Mouse (Mus musculus): Measurements from ENCODE around the gene Gm4792. TPM values are rescaled to one million over a fixed set of nuclear protein-coding genes. Genes with fewer than 3 reads are reported as not detected.

The Gm4792 gene
- total RNA-seq (2021): not detected

DNA sequence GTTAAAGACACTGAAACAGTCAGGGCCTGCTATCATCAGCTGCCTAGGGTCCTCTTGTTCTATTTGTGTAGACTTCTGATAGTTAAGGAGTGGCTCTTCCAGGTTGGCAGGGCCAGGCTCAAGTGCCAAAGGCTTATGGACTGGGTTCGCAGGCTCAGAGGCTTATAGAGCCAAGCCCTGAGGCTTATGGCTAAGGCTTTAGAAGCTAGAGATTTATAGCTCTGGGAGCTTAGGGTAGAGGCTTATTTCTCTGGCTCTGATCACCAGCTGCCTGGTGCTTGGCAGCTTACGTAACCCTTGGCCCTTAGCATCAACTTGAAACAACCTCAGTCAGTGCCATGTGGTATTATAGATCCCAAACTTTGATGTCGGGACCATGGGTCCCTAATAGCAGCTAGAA lies at the start of gene Gm4792:
Gm4792 (minus strand) TSS at position 233 of the 400 bp plus-strand sequence.
- no peak for DNase-seq

DNA sequence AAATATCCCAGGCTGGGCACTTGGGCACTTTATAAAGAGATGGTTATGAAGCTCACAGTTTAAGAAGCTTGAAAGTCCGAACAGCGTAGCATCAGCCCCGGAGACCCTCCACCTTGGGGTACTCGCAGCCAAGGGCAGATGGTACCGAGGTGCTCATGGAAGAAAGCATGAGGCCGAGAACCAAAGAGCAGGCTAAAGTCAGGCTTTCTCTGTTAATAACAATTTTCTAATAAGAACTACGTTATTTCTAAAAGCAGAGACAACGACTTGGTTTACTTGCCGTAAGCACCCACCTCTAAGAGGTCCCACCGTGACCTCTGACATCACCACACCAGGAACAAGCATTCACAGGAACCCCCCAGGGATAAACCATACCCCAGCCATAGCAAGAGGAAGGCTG lies 49.5 kb upstream of the Gm4792 start:
- DNase-seq: no peak

DNA sequence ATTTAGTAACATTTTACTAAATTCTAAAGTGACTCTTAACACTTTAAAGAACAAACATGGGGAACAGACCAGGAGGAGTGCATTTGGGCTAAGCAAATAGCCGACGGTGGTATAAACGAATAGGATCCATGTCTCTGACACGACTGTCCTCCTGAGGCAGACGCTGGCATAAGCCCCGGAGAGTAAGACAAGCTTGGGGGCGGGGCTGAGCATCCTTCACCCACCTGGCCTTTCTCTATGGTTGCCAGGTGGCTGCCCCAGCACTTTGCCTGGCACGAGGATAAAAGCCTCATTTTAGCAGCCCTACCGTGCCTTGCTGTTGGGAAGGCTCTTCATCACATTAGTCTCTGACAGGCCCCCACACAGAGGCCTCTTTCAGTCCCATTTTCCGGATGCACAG lies 48.8 kb upstream of the Gm4792 start:
- no peak for DNase-seq

DNA sequence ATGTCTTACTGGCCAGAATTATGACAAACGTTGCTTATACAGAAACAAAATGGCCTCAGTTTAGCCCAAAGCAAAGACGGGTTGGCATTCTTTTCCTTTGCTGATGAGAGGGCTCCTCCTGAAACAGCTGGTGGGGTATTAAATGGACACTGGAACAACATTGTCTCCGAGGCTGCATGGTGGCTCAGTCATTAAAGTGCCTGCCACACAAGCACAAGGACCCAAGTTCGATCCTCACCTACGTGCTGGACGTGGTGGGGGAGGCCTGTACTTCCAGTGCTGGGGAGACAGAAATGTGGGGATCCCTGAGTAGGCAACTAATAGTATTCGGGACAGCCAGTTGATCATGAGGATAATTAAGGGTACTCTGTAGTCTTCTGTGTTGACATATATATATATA lies 48.1 kb upstream of the Gm4792 start:
- DNase-seq: no peak

DNA sequence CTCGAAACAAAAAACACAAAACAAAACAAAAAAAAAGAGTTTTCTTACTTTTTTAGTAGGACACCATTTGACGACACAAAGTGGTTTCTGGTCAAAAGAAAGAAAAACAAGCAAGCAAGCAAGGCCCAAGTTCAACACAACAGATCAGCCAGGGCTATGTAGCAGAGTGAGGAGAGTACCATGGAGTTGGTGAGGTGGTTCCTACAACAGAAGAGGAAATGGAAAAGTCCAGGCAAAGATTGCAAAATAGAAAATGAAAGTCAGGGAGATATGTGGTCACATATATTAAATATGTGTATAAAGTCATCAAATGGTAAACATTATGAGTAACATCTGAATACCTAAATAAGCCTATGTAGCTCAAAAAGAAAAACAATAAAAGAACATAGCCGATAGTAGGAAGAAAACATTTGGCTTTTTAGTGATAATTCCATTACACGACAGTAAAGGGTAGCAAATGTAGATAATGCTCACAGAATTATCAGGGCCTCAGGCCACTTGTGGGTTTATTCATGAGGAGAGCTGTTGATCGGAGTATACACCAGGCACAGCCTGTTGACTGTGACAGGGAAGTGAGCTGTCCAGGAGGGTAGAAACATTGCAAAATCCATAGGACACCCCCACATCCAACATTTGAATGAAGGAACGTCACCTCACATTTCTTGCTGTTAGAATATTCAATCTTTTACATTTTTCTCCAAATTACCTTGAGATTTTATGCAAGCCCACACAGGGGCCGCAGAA lies 47.2 kb upstream of the Gm4792 start:
- no peak for DNase-seq

DNA sequence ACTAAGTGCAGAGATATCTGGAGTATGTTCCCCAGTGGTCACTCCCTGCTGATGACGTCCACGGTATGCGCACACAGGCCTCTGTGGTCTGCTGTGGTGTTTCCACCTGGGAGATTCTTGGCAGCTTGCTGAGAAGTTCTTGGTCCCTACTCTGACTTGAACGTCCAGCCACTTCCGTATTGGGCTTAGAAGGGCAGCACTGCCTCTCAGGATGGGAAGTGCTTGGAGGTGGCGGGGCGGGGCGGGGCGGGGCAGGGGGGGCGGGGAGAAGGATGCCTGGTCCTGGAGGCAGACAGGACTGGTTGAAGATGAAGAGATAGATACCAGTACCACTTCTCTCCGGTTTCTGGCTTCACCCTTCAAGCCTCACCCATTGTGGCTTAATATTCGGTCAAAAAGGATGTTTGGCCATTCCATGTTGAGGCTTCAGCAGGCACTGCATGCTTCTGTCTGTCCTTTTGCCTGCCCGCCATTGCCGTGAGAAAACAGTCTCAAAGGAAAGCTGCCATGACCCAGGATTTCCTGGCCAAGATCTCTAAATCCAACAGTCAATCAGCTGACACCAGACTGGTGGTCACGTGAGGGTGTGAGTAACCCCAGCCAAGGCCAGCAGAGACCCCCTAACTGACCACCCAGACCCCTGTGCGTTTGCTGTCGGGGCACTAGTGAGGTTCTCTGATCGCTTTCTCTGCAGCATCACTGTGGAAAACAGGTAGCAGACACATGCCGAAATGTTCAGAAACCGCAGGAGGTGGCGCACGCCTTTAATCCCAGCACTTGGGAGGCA lies 46.3 kb upstream of the Gm4792 start:
- no peak for DNase-seq

DNA sequence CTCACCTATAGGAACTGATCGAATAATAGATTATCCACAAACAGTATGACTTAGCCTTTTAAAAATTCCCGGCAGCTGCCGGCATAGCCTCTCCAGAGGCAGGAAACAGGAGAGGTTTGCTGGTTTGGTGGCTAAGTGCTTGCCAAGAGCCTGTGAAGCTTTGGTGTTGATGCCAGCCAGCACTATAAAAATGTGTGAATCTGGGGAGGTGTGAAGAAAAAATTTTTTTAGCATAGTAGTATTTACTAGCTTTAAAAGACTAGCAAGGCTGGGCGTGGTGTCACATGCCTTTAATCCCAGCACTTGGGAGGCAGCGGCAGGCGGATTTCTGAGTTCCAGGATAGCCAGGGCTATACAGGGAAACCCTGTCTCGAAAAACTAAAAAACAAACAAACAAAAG lies 45.1 kb upstream of the Gm4792 start:
- DNase-seq: no peak

DNA sequence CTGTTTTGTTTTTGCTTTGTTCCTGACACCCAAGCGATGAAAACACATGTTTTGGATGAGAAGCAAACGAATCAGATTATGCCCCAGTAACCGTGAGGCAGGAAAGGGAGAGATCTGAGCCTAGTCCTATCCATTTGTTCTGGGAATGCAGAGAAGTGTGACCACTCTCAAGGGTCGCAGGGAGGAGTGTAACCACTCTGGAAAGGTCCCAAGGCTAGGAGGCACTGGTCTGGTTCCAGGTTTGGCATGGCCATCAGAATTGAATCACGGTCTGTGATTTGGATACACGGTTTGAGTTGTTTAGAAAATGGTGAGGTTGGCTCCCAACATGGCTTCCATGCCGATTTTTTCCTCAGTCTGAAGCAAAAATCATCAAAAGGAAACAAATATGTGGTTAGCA lies 43.8 kb upstream of the Gm4792 start:
- DNase-seq: no peak

DNA sequence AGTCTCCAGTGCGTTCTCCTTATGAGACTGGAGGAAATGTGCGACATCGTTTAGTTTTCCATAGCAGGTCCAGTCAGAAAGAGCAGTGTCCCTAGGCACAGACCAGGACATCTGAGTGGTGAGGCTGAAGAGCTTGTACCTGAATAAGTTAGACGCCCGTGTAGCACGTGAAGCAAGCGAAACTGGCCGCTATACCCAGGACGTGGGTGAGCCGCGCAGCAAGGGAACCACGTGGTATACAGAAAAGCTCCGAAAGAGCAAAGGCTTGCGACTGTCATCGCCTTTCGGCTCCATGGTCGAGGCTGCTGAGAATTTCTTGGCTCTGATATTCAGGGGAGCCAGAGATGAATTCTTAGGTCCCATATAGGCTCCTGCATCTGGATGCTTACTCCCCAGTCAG lies 43.0 kb upstream of the Gm4792 start:
- no peak for DNase-seq

DNA sequence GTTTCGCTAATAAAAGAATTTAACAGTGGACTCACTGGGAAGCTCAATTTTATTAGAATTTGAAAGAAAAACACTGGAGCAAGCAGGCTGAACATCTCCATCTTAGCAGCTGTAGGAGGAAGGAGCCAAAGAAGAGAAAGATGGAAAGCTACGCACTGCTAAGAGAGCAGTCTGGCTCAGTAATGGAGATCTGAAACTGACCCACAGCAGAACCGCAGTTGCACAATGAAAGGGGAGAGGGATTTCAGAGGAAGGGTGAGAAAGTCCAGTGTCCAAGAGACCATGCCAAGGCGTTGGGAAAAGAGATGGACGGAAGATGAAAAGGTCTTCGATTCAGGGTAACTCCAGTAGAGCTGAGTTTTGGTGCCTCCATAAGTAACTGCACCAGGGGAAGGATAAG lies 37.6 kb upstream of the Gm4792 start:
- no peak for DNase-seq

DNA sequence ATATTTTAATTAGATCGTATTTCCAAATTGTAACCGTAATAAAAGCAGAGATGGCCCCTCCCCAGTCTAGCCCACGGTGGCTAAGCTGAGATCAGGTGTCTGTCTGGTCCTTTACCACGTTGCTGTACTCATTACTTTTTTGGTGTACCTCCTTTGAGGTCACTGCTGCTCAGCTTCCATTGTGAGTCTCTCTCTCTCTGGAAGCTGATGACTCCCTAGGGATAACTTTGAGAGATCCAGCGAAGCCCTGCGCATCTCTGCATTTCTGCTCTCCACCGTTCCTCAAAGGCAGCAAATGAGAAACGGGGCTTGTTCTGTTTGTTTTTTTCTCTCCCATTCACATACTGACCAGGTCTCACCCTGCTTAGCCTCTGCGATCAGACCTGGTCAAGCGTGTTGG lies 36.5 kb upstream of the Gm4792 start:
- DNase-seq: no peak

DNA sequence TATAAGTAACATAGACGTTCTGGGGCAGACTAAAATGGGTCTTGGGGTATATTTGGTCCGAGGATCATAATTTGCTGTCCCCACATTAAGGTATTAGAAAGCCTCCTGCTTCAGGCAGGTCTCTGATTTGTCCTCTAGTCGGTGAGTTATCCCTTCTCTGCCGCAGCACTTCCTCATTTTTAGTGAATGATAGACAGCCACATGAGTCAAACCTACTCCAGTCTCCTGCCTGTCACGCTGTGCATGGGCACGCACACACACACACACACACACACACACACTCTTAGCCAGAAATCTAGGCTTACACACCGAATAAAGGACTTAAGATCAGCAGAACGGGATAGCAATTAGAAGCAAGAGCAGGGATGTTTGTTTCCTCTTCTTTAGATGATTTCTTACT lies 34.8 kb upstream of the Gm4792 start:
- no peak for DNase-seq

DNA sequence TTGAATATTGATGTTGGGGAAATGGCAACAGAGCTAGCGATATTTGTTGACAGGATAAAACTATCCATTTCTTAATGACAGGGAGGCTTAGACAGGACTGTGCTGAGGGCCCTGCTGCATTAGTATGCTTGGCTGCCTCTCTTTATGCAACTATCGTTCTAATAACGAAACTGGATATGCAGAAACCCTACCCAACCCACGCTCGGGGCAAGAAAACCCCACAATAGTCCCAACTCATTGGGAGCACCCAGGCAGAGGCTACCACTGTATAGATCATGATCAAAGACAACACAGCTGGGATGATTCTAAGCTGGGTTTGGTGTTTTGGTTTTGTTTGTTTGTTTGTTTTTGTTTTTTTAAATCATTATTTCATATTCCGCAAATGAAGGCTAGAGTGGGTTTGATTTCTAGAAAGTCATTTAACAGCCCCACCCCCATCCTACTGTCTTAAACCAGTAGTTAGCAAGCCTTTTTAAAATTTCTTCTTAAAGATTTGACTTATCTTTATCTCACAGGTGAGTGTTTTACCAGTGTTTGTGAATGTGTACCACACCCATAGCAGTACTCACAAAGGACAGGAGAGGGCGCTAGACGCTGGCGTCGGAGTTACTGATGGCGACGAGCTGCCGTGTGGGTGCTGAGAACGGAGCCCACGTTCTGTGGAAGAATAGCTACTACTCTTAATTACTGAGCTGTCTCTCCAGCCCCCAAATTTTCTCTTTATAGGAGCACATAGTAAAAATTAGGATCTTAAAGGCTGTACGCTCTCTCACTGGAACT lies 34.0 kb upstream of the Gm4792 start:
- no peak for DNase-seq

DNA sequence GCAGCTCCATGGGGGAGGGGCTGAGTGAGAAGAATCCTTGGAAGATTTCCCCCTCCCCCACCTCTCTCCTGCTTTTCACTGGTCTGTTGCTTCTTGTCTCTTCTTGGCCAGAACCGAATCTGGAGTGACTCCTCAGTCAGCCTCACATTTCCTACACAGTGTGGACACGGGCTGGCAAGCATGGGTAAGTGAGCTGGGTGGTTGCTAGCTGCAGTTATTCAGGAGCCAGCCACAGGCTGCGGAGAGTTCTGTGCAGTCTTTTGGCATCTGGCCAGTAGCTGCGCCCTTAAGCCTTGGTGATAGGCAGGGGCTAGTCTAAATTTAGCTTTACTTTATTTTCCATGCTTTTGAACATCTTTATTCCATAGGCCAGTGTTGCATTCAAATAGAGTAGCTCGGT lies 31.5 kb upstream of the Gm4792 start:
- peak; percentile 60 for DNase-seq

DNA sequence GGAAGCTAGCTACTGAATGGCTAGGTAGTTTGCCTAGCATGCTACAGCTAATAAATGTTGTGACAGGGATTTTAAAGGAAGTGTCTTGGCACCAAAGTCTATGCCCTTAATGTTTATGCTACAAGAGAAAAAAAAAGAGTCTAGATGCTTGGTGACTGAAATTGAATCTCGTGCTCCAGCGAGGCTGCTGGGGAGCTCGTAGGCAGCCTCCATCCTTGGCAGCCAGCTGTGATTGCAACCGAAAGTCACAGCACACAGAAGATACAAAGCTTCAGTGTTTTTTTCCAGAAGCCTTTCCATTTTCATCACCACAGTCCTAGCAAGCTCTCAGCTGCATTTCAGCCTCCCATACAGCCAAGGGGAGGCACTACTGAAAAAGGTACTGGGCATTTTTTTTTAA lies 20.1 kb upstream of the Gm4792 start:
- no peak for DNase-seq

DNA sequence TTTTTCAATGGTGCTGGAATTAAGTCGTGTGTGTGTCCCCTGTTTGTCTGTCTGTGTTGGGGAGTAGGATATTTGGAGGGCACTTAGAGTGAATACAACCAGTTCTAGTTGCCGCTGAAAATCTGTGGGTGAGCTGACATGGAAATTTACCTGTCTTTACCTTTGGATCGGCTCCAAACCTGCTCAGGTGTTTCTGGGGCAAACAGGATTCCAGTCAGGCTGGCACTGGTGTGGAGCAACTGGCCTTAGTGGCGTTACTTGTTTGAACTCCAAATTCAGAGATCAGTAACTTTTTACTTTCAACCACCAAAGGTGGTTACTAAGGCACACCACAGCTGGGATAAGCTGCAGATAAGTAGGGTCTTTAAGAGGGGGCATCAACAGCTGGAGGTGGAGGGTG lies 14.6 kb upstream of the Gm4792 start:
- no peak for DNase-seq

DNA sequence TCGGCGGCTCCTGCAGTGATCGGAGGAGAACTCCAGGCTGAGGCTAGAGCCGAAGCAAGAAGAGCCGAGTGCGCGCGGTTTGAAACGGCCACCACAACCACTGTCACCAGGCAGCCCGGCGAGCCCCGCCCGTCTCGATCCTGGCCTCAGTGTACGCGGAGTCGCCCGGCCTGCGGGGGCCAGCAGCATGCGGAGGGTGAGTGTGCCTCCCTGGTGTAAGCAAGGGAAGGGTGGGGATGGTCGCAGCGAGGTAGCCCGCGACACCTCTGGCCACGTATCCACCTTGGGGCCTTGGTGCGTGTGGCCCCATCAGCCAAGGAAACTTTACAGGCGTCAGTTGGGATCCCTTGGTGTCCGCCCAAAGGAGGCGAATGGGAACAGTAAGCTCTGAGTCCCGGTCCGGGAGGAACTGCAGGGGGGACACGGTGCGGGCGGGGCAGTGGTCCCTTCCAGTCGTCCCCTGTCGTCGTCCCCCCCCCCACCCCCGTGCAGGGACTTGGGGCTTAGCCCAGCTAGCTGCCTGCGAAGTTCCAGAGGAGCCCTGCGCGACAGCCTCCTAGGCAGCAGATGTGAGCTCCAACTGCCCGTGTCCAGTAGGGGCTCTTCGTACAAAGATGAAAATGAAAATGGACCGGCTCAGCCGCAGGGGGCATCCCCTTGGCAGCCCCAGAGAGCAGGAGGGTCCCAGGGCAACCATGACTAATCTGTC lies 13.7 kb upstream of the Gm4792 start:
- peak; percentile 15 for DNase-seq

DNA sequence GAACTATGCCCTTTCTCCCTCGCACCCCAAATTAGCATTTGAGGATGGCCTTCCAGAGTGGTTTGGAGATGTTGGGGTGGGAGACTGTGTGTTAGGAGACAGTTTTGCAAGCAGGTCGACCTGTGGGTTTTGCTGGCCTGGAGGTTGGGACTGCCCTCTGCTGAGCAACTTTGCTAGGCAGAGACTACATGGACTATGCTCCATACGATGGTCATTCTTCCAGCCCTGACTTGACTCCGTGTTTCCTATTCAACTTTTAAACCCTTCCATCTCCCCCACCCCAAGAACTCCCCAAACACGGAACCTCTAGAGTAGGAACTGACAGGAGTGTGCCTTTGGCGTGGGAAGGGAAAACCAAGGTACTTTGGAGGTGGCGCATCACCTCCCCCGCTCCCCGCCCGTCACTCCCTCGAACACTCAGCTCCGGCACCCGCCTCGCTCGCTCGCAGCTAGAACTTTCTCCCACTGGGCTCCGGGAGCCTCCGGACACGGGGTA lies 13.1 kb upstream of the Gm4792 start, which contains the start of gene Tmcc3:
Tmcc3 (plus strand) TSS at position 439 of the 496 bp plus-strand sequence.
- DNase-seq: no peak

DNA sequence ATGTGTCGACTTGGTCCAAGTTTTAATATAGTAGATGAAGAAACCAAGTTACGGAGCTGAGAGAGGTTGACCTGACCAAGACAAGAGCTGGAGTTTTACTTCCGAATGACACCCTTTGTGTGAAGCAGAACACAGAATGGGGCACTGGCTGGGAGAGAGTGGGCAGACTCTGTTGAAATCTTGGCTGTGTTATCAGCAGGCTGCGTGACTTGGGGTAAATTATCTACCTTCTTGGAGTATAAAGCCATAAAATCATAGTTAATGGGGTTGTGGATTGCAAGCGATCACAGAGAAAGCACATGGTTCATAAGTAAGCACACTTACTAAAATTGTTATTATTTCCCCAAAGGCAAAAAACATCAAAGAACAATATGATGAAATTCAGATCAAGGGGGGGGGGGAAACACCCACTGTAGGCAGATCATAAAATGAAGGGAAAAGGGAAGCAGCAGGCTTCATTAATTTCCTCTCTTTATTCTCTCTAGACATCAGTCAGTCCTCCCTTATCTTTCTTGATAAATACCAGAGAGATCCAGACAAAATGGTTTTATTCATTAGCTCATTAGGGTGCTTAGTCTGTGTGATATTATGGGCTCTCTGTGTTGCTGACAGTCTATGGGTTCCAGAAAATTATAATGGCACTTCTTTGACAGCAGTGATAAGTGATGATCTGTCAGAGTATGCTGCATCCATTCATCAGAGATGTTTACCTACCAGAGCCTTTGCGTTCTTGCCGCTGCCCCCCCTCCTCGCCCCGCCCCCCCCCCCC lies 12.2 kb upstream of the Gm4792 start:
- no peak for DNase-seq

DNA sequence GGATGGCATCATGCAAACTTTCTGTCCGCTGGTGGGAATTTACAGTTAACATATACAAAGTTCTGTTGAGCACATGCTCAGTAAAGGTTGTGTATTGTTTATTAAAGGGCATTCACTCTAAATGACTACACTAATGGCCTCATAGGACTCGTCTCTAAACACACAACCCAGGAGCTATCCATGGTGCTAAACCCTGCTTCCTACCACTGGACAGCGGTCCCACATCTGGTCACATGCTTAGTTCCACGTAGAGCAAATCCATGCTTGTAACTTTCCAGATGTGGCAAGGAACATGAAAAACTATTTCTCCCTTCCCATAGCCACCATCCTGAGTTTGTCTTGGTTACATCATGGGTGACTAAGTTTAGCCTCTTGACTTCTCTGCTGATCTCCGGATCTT lies 7.0 kb upstream of the Gm4792 start:
- peak; percentile 65 for DNase-seq

DNA sequence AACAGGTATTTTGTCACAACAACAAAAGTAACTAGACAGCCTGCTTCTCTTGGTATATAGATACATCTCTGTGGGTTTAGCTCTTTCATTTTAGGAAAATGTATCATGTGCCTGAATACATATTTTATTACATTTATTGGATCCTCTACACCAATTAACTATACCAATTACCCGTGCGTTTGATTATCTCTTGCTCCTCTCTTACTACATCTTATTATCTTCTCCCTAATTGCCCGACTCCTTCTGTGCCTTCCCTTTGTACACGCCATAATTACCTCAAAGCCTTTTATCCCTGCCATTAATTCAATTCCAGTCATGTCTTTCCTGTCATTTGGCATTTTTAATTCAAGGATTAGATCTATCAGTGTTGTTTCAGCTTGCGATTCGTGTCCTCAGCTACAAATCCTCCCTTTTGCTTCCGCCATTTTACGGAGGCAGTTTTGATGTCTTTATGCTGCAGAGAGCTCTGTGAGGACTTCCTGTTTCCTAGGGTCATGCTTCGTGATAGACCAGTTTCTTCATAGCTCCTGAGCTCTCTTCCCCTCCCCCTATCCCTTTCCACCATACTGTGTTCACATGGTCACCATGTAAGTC lies 5.7 kb upstream of the Gm4792 start:
- DNase-seq: no peak
